Mouse (Mus musculus) liver, embryonic 12.5 days (tissue): ENCODE measurements around the gene Igfals. TPM values are rescaled to one million over a fixed set of nuclear protein-coding genes. Genes with fewer than 3 reads are reported as not detected.

ENCODE experiments used
- ATAC-seq: fragments of 200-750 bp; cut with Nextera tagmentation; 2 replicates; pipeline ENCODE4 v1.8.0; 2017; ENCODE audit warnings: moderate number of reproducible peaks, mild to moderate bottlenecking, moderate library complexity
- H3K27ac ChIP-seq: fragments of 300-500 bp; sonication (generic); 2 replicates; pipeline ENCODE4 v1.5.1; 2016; ENCODE audit warnings: mild to moderate bottlenecking
- H3K27me3 ChIP-seq: fragments of 300-500 bp; sonication (generic); replicated peaks from 2 replicates; pipeline ENCODE4 v1.6.1; 2016; ENCODE audit warnings: mild to moderate bottlenecking, moderate library complexity
- H3K36me3 ChIP-seq: fragments of 300-500 bp; sonication (generic); 2 replicates; pipeline ENCODE4 v1.6.1; 2016; ENCODE audit warnings: mild to moderate bottlenecking, moderate library complexity
- H3K4me1 ChIP-seq: fragments of 300-500 bp; sonication (generic); 2 replicates; pipeline ENCODE4 v1.6.1; 2016
- H3K4me2 ChIP-seq: fragments of 300-500 bp; sonication (generic); 2 replicates; pipeline ENCODE4 v1.6.1; 2016; ENCODE audit warnings: mild to moderate bottlenecking, moderate library complexity
- H3K4me3 ChIP-seq: fragments of 300-500 bp; sonication (generic); 2 replicates; pipeline ENCODE4 v1.5.1; 2016; ENCODE audit warnings: mild to moderate bottlenecking, moderate library complexity
- H3K9ac ChIP-seq: fragments of 300-500 bp; sonication (generic); 2 replicates; pipeline ENCODE4 v1.6.1; 2016; ENCODE audit warnings: mild to moderate bottlenecking, moderate library complexity
- H3K9me3 ChIP-seq: fragments of 300-500 bp; sonication (generic); replicated peaks from 2 replicates; pipeline ENCODE4 v1.6.1; 2016; ENCODE audit warnings: mild to moderate bottlenecking, moderate library complexity
- WGBS: fragments of 180-500 bp; shearing (Covaris S2); methylation state at CpG from one replicate; pipeline ENCODE4 v1.1.7; 2016; ENCODE audit not compliant: insufficient replicate concordance; 5-methylcytosine and 5-hydroxymethylcytosine counted together
- polyA plus RNA-seq: library from polyadenylated mRNA; unstranded; fragments of >200 nt; fragmentation: Nextera tagmentation; extraction: Ambion mirVana; gene quantifications from 2 replicates; pipeline ENCODE4 v1.2.1, GENCODE M21; 2016

Gene Igfals
- polyA plus RNA-seq, 1 experiment from 2014 or later, result 5.4 TPM

- peak within 1 kb of the TSS; percentile 88 for H3K9ac ChIP-seq
- peak; percentile 80 for ATAC-seq
- H3K4me3 ChIP-seq, result peak within 1 kb of the TSS; percentile 92
- H3K27me3 ChIP-seq, result no peaks in the 10 kb centered on the region
- 2% methylated on average over 50 of the region's 50 CpGs for WGBS
- peaks cover 50% of the 10 kb centered on the region for H3K4me1 ChIP-seq
- H3K9me3 ChIP-seq, result no peaks in the 10 kb centered on the region
- peak within 1 kb of the TSS; percentile 97 for H3K4me2 ChIP-seq
- H3K36me3 ChIP-seq, result peaks cover 71% of the 10 kb centered on the region
- H3K27ac ChIP-seq, result peak within 1 kb of the TSS; percentile 89
Measured at GRCm38 (mm10) chr17:24896241-24896992, 30.6 kb downstream of the Igfals start, which contains the start of gene Nme3. Gene Nme3, plus strand, starts transcription at chr17:24896500.

GRCm38 (mm10) chr17:24896993-24897269 lies 31.1 kb downstream of the Igfals start:
- Histone ChIP-seq H3K4me1 (peaks cover 55% of the 10 kb centered on the region), H3K9me3 (no peaks in the 10 kb centered on the region), H3K9ac (peak overlapping the region; percentile 88), H3K27me3 (no peaks in the 10 kb centered on the region), H3K4me2 (peak overlapping the region; percentile 97), H3K36me3 (peaks cover 71% of the 10 kb centered on the region), H3K27ac (peak overlapping the region; percentile 89), H3K4me3 (peak overlapping the region; percentile 92)
- no peak for ATAC-seq
- 51% methylated on average over 11 of the region's 11 CpGs for WGBS

- Histone ChIP-seq H3K36me3 (peaks cover 71% of the 10 kb centered on the region), H3K27me3 (no peaks in the 10 kb centered on the region), H3K4me2 (peak overlapping the region; percentile 97), H3K4me1 (peaks cover 62% of the 10 kb centered on the region), H3K9me3 (no peaks in the 10 kb centered on the region), H3K4me3 (peak overlapping the region; percentile 92), H3K9ac (peak overlapping the region; percentile 88), H3K27ac (peak overlapping the region; percentile 89)
- WGBS, result 78% methylated on average over 4 of the region's 4 CpGs
- no peak for ATAC-seq
Measured at GRCm38 (mm10) chr17:24897600-24897999, 31.8 kb downstream of the Igfals start.

GRCm38 (mm10) chr17:24898041-24898854 lies 32.5 kb downstream of the Igfals start:
- Histone ChIP-seq H3K4me3 (peak overlapping the region; percentile 92; the same call in 1 of the 2 replicates), H3K36me3 (peaks cover 71% of the 10 kb centered on the region), H3K27me3 (no peaks in the 10 kb centered on the region), H3K27ac (peak overlapping the region; percentile 89), H3K4me1 (peaks cover 65% of the 10 kb centered on the region), H3K9ac (peak overlapping the region; percentile 88), H3K4me2 (peak overlapping the region; percentile 97), H3K9me3 (no peaks in the 10 kb centered on the region)
- WGBS, result 73% methylated on average over 4 of the region's 4 CpGs
- no peak for ATAC-seq

GRCm38 (mm10) chr17:24899153-24899552 lies 33.4 kb downstream of the Igfals start:
- no peak overlapping the region for H3K4me3 ChIP-seq
- peaks cover 65% of the 10 kb centered on the region for H3K4me1 ChIP-seq
- no peaks in the 10 kb centered on the region for H3K27me3 ChIP-seq
- H3K27ac ChIP-seq, result peak overlapping the region; percentile 89
- H3K36me3 ChIP-seq, result peaks cover 73% of the 10 kb centered on the region
- no peaks in the 10 kb centered on the region for H3K9me3 ChIP-seq
- no peak for ATAC-seq
- H3K9ac ChIP-seq, result no peak overlapping the region
- 85% methylated on average over 5 of the region's 5 CpGs for WGBS
- H3K4me2 ChIP-seq, result no peak overlapping the region

GRCm38 (mm10) chr17:24900014-24900413 lies 34.2 kb downstream of the Igfals start:
- no peaks in the 10 kb centered on the region for H3K9me3 ChIP-seq
- H3K9ac ChIP-seq, result no peak overlapping the region
- no peak overlapping the region for H3K4me3 ChIP-seq
- WGBS, result 89% methylated on average over 6 of the region's 6 CpGs
- no peak overlapping the region for H3K4me2 ChIP-seq
- H3K27me3 ChIP-seq, result no peaks in the 10 kb centered on the region
- no peak overlapping the region for H3K27ac ChIP-seq
- ATAC-seq, result no peak
- H3K36me3 ChIP-seq, result peaks cover 82% of the 10 kb centered on the region
- H3K4me1 ChIP-seq, result peaks cover 64% of the 10 kb centered on the region

GRCm38 (mm10) chr17:24902124-24902523 lies 36.3 kb downstream of the Igfals start:
- H3K27me3 ChIP-seq, result no peaks in the 10 kb centered on the region
- peak overlapping the region; percentile 36; the same call in 1 of the 2 replicates for H3K9ac ChIP-seq
- H3K9me3 ChIP-seq, result no peaks in the 10 kb centered on the region
- peaks cover 50% of the 10 kb centered on the region for H3K4me1 ChIP-seq
- peaks cover 100% of the 10 kb centered on the region for H3K36me3 ChIP-seq
- peak overlapping the region; percentile 66 for H3K4me2 ChIP-seq
- peak overlapping the region; percentile 98 for H3K27ac ChIP-seq
- ATAC-seq, result no peak
- 0 out of 2 replicates have a peak overlapping the region, but pooled peaks have one; percentile 3 for H3K4me3 ChIP-seq
- 75% methylated on average over 5 of the region's 5 CpGs for WGBS

GRCm38 (mm10) chr17:24902671-24903474 lies 37.1 kb downstream of the Igfals start:
- no peaks in the 10 kb centered on the region for H3K9me3 ChIP-seq
- peak; percentile 98 for ATAC-seq
- H3K4me2 ChIP-seq, result peak overlapping the region; percentile 66
- peak overlapping the region; percentile 64 for H3K9ac ChIP-seq
- H3K36me3 ChIP-seq, result peaks cover 100% of the 10 kb centered on the region
- peaks cover 43% of the 10 kb centered on the region for H3K4me1 ChIP-seq
- H3K27ac ChIP-seq, result peak overlapping the region; percentile 98
- WGBS, result 36% methylated on average over 9 of the region's 9 CpGs
- no peaks in the 10 kb centered on the region for H3K27me3 ChIP-seq
- H3K4me3 ChIP-seq, result peak overlapping the region; percentile 37

- Histone ChIP-seq H3K27me3 (no peaks in the 10 kb centered on the region), H3K9ac (peak overlapping the region; percentile 64), H3K4me1 (peaks cover 39% of the 10 kb centered on the region), H3K27ac (peak overlapping the region; percentile 98), H3K4me3 (no peak overlapping the region), H3K36me3 (peaks cover 100% of the 10 kb centered on the region), H3K9me3 (no peaks in the 10 kb centered on the region), H3K4me2 (peak overlapping the region; percentile 66)
- WGBS, result 92% methylated on average over 9 of the region's 9 CpGs
- no peak for ATAC-seq
Measured at GRCm38 (mm10) chr17:24903767-24904166, 38.0 kb downstream of the Igfals start.

GRCm38 (mm10) chr17:24907591-24907990 lies 41.8 kb downstream of the Igfals start:
- no peak overlapping the region for H3K27ac ChIP-seq
- H3K9ac ChIP-seq, result no peak overlapping the region
- H3K36me3 ChIP-seq, result peaks cover 100% of the 10 kb centered on the region
- no peak overlapping the region for H3K4me3 ChIP-seq
- H3K4me1 ChIP-seq, result peaks cover 19% of the 10 kb centered on the region
- no peak for ATAC-seq
- H3K9me3 ChIP-seq, result no peaks in the 10 kb centered on the region
- H3K27me3 ChIP-seq, result no peaks in the 10 kb centered on the region
- no peak overlapping the region for H3K4me2 ChIP-seq
- WGBS, result 91% methylated on average over 2 of the region's 2 CpGs

GRCm38 (mm10) chr17:24913984-24914383 lies 48.2 kb downstream of the Igfals start:
- no peak for ATAC-seq
- Histone ChIP-seq H3K36me3 (peaks cover 99% of the 10 kb centered on the region), H3K4me1 (no peaks in the 10 kb centered on the region)

More at GRCm38 (mm10) chr17:24913984-24914383, 48.2 kb downstream of the Igfals start:
- Histone ChIP-seq H3K9me3 (no peaks in the 10 kb centered on the region), H3K9ac (no peak overlapping the region), H3K27ac (no peak overlapping the region), H3K4me2 (no peak overlapping the region), H3K27me3 (no peaks in the 10 kb centered on the region), H3K4me3 (no peak overlapping the region)
